Mouse (Mus musculus): Measurements from ENCODE around the gene Rhoh. TPM values are rescaled to one million over a fixed set of nuclear protein-coding genes. Genes with fewer than 3 reads are reported as not detected.

Gene Rhoh
- polyA plus RNA-seq, 1 experiment, result 3.2 TPM

DNA sequence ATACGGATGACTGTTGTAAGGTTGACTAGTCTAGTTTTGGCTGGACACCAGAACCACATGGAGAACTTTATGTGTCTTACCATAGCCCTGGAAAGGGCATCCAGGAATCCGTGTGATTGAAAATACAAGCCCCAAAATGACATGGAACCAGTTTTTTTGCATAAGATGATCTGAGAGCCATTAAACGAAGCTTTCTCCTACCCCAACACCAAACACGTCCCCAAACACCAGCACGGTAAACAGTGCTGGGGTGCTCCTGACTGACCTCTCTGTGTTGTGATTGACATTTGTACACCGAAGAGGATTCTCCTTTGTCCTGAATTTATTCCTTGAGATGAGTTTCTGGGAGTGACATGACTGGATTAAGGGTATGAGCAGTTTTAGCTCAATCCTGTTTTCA, 5.6 kb downstream of the Rhoh start:
- no peaks in the 10 kb centered on the region for H3K36me3 ChIP-seq (ENCODE audit: control insufficient read depth, insufficient read depth, low read length)
- H3K4me3 ChIP-seq (ENCODE audit: low read depth, low read length), result no peak overlapping the region; the same call in 1 of the 2 replicates
- H3K4me1 ChIP-seq (ENCODE audit: control insufficient read depth, insufficient read depth, insufficient read length, low read length), result no peaks in the 10 kb centered on the region; the same call in 1 of the 2 replicates
- no peak for TF ChIP-seq POLR2A (IDR thresholded peaks at IDR 0.05; ENCODE audit: low read depth, low read length)
- no peak for TF ChIP-seq CTCF (IDR thresholded peaks at IDR 0.05; ENCODE audit: extremely low read depth, insufficient read length, insufficient replicate concordance, low read depth, low read length)
- WGBS, result 75% methylated on average over 6 of the region's 6 CpGs
- no peak overlapping the region for H3K27ac ChIP-seq (ENCODE audit: insufficient read depth, low read depth, low read length)
- H3K27me3 ChIP-seq (ENCODE audit: control insufficient read depth, insufficient read depth, low read length), result no peaks in the 10 kb centered on the region

- Histone ChIP-seq H3K4me3 (ENCODE audit: low read depth, low read length) (no peak overlapping the region), H3K4me1 (ENCODE audit: control insufficient read depth, insufficient read depth, insufficient read length, low read length) (no peaks in the 10 kb centered on the region; the same call in 1 of the 2 replicates), H3K27ac (ENCODE audit: insufficient read depth, low read depth, low read length) (no peak overlapping the region), H3K36me3 (ENCODE audit: control insufficient read depth, insufficient read depth, low read length) (no peaks in the 10 kb centered on the region), H3K27me3 (ENCODE audit: control insufficient read depth, insufficient read depth, low read length) (no peaks in the 10 kb centered on the region)
- TF ChIP-seq POLR2A (IDR thresholded peaks at IDR 0.05; ENCODE audit: low read depth, low read length) (no peak), CTCF (IDR thresholded peaks at IDR 0.05; ENCODE audit: extremely low read depth, insufficient read length, insufficient replicate concordance, low read depth, low read length) (no peak)
- 54% methylated on average over 7 of the region's 7 CpGs for WGBS
Measured at GRCm38 (mm10) chr5:65867380-65868116, 6.5 kb downstream of the Rhoh start.

GRCm38 (mm10) chr5:65868419-65868818, 7.4 kb downstream of the Rhoh start:
- Histone ChIP-seq H3K4me1 (ENCODE audit: control insufficient read depth, insufficient read depth, insufficient read length, low read length) (peaks cover 2% of the 10 kb centered on the region; the same call in 1 of the 2 replicates), H3K27me3 (ENCODE audit: control insufficient read depth, insufficient read depth, low read length) (no peaks in the 10 kb centered on the region), H3K27ac (ENCODE audit: insufficient read depth, low read depth, low read length) (no peak overlapping the region), H3K4me3 (ENCODE audit: low read depth, low read length) (no peak overlapping the region), H3K36me3 (ENCODE audit: control insufficient read depth, insufficient read depth, low read length) (no peaks in the 10 kb centered on the region)
- 58% methylated on average over 3 of the region's 3 CpGs for WGBS
- TF ChIP-seq CTCF (IDR thresholded peaks at IDR 0.05; ENCODE audit: extremely low read depth, insufficient read length, insufficient replicate concordance, low read depth, low read length) (no peak), POLR2A (IDR thresholded peaks at IDR 0.05; ENCODE audit: low read depth, low read length) (no peak)

GRCm38 (mm10) chr5:65869660-65870059, 8.6 kb downstream of the Rhoh start:
- 79% methylated on average over 4 of the region's 4 CpGs for WGBS

GRCm38 (mm10) chr5:65871276-65871875, 10.4 kb downstream of the Rhoh start:
- Histone ChIP-seq H3K36me3 (ENCODE audit: control insufficient read depth, insufficient read depth, low read length) (no peaks in the 10 kb centered on the region), H3K27me3 (ENCODE audit: control insufficient read depth, insufficient read depth, low read length) (no peaks in the 10 kb centered on the region), H3K27ac (ENCODE audit: insufficient read depth, low read depth, low read length) (no peak overlapping the region), H3K4me3 (ENCODE audit: low read depth, low read length) (no peak overlapping the region), H3K4me1 (ENCODE audit: control insufficient read depth, insufficient read depth, insufficient read length, low read length) (peaks cover 2% of the 10 kb centered on the region; the same call in 1 of the 2 replicates)
- TF ChIP-seq CTCF (IDR thresholded peaks at IDR 0.05; ENCODE audit: extremely low read depth, insufficient read length, insufficient replicate concordance, low read depth, low read length) (no peak), POLR2A (IDR thresholded peaks at IDR 0.05; ENCODE audit: low read depth, low read length) (no peak)
- 78% methylated on average over 13 of the region's 13 CpGs for WGBS

More at GRCm38 (mm10) chr5:65869660-65870059, 8.6 kb downstream of the Rhoh start:
- Histone ChIP-seq H3K4me1 (ENCODE audit: control insufficient read depth, insufficient read depth, insufficient read length, low read length) (peaks cover 2% of the 10 kb centered on the region; the same call in 1 of the 2 replicates), H3K27ac (ENCODE audit: insufficient read depth, low read depth, low read length) (no peak overlapping the region), H3K4me3 (ENCODE audit: low read depth, low read length) (no peak overlapping the region), H3K36me3 (ENCODE audit: control insufficient read depth, insufficient read depth, low read length) (no peaks in the 10 kb centered on the region), H3K27me3 (ENCODE audit: control insufficient read depth, insufficient read depth, low read length) (no peaks in the 10 kb centered on the region)
- TF ChIP-seq CTCF (IDR thresholded peaks at IDR 0.05; ENCODE audit: extremely low read depth, insufficient read length, insufficient replicate concordance, low read depth, low read length) (no peak), POLR2A (IDR thresholded peaks at IDR 0.05; ENCODE audit: low read depth, low read length) (no peak)

GRCm38 (mm10) chr5:65873212-65873611, 12.2 kb downstream of the Rhoh start:
- TF ChIP-seq CTCF (IDR thresholded peaks at IDR 0.05; ENCODE audit: extremely low read depth, insufficient read length, insufficient replicate concordance, low read depth, low read length) (no peak), POLR2A (IDR thresholded peaks at IDR 0.05; ENCODE audit: low read depth, low read length) (no peak)
- Histone ChIP-seq H3K36me3 (ENCODE audit: control insufficient read depth, insufficient read depth, low read length) (no peaks in the 10 kb centered on the region), H3K27ac (ENCODE audit: insufficient read depth, low read depth, low read length) (no peak overlapping the region), H3K4me1 (ENCODE audit: control insufficient read depth, insufficient read depth, insufficient read length, low read length) (peaks cover 2% of the 10 kb centered on the region; the same call in 1 of the 2 replicates), H3K4me3 (ENCODE audit: low read depth, low read length) (no peak overlapping the region), H3K27me3 (ENCODE audit: control insufficient read depth, insufficient read depth, low read length) (no peaks in the 10 kb centered on the region)
- 39% methylated on average over 4 of the region's 4 CpGs for WGBS

DNA sequence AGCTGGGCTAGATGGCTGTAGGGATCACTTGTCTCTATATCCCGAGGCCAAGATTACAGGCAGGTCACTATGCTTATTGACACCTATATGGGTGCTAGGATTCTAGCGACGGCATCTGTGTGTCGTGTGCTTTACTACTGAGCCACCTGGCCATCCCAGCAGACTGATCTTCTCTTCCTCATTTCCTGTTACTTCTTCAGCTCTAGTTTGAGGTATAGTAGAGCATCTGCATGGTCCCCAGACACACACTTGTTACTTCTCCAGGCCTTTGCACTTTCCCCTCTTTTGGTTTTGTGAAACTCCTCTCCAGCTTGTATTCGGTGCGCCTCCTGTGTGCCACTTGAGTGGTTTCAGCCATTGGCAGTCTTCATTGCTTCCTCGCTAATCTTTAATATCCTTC, 14.3 kb downstream of the Rhoh start:
- TF ChIP-seq CTCF (IDR thresholded peaks at IDR 0.05; ENCODE audit: extremely low read depth, insufficient read length, insufficient replicate concordance, low read depth, low read length) (no peak), POLR2A (IDR thresholded peaks at IDR 0.05; ENCODE audit: low read depth, low read length) (no peak)
- no peak overlapping the region for H3K27ac ChIP-seq (ENCODE audit: insufficient read depth, low read depth, low read length)
- H3K27me3 ChIP-seq (ENCODE audit: control insufficient read depth, insufficient read depth, low read length), result no peaks in the 10 kb centered on the region
- H3K4me3 ChIP-seq (ENCODE audit: low read depth, low read length), result no peak overlapping the region
- no peaks in the 10 kb centered on the region for H3K36me3 ChIP-seq (ENCODE audit: control insufficient read depth, insufficient read depth, low read length)
- WGBS, result 92% methylated on average over 7 of the region's 7 CpGs
- H3K4me1 ChIP-seq (ENCODE audit: control insufficient read depth, insufficient read depth, insufficient read length, low read length), result peaks cover 2% of the 10 kb centered on the region; the same call in 1 of the 2 replicates
